Mouse (Mus musculus) adrenal gland, adult 8-10 months (tissue): ENCODE data around the gene Sh3gl2. TPM values are rescaled to one million over a fixed set of nuclear protein-coding genes. Genes with fewer than 3 reads are reported as not detected.

ENCODE experiments used
- DNase-seq: peaks from one replicate; pipeline ENCODE4 v3.0.0; 2022
- total RNA-seq, 4 experiments: library from RNA; stranded (reverse); gene quantifications; 2 replicates each; pipeline ENCODE4 v1.2.4; 2022

The Sh3gl2 gene
- total RNA-seq, 4 experiments from 2014 or later = 28.3 to 41.6 (median 38.0) TPM

DNA sequence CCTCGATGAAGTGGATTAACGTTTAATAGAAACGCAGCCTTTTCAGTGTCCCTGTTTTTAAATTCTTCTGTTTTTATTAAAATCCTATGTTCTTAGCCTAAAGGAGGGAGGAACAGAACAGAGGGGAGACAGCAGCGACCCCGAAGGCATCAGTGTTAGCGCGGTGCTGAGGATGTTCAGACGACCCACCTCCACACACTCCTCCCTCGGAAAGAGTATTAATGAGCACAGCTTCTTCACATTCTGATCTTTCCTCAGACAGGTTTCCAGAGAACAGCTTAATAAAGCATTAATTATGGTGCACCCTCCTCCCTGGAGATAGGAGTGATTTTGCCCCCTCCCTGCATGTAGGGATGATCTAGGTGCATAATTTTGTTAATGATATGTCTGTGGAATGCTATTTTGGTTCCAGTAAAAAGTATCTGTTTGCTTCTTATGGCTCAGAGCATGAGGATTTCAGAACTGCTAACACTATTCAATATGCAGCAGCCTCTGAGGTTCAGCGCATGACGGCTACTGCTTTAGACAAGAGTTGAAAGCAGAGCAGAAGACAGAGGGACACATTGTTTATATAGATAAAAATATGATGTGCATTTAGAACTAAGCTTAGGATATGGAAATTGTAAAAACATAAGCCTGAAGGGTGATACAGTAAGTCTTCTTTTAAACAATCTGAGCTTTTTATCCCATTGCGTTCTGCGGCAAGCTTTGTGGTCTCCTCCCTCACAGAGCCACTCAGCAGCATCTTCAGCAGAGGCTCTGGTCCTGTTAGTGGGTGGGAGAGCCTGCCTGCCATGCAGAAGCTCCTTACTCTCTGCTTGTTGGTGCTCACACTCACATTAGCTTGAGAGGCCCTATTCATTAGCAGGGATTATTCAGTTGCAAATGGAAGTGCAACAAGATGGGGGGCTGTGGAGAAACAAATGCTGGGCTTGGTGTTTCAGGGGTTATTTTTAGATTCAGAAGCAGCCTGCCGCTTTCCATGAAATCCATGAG, 27.8 kb downstream of the Sh3gl2 start:
- DNase-seq = no peak

DNA sequence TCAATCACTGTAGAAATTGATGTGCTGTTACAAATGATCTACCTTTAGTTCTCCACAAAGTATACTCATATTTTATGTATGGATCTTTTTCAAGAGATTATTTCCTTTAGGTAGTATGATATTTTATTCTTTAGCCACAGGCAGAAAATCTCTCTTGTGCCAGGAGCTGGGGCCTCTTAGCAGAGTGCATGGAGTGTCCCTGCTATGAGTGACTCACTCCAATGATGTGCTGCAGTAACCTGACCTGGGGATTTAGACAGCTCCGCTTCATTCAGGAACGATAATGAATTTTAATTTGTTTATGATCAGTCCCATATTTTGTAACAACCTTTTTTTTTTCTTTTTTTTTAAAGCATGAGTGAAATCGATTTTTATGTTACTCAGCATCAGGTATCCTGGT, 36.7 kb downstream of the Sh3gl2 start:
- no peak for DNase-seq

DNA sequence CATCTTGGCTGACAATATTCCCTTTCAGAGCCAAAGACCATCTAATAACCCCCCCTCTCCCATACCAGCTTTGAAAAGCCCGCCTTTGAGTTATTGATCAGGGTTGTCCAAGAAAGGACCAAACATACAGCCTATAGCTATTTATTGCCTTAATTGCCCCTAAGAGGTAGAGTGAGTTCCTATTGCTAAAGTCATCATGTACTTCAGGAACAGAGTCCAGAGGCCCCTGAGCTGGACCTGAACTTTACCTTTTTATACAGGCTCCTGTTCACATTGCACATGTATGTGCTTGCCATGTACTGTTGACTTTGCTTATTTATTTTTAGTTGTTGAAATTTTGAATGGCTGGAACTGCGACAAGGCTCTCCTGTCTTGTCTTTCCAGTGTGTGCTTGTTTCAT, 37.6 kb downstream of the Sh3gl2 start:
- DNase-seq = no peak

DNA sequence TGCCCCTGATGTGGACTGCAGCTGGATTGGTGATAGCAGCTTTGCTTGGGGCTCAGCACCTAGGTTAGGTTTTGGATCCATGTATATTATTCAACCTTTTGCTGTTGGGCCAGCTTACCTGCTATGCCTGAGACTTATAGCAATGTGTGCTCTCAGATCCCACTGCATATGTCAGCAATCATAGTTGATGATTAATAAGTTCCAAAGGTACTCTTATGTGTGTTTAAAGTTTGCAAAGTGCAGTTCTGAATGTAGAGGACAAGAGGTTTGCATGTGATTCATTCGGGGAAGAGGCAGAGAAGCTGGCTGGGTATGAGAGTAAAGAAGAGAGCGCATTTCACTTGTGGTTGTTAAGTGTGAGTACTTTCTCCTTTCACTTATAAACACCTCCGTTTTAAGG, 43.7 kb downstream of the Sh3gl2 start:
- DNase-seq = no peak

DNA sequence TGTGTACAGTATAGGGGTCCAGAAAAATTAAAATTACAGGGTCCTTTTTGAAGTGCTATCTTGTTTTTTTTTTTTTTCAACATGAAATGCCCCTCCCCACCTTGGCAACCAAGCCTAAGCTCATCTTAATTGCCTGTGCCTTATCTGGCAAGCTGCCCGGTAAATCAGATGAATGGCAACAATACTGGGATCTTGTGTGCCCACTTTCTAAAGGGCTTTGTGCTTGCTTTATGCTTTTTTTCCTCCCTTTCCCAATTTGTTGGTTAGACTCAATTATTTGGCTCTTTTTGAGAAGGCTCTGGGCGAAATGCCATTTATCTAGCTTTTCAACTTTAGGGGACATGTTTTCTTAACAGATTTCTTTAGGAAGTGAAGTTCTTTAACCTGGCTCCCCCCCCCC, 45.3 kb downstream of the Sh3gl2 start:
- DNase-seq = no peak

DNA sequence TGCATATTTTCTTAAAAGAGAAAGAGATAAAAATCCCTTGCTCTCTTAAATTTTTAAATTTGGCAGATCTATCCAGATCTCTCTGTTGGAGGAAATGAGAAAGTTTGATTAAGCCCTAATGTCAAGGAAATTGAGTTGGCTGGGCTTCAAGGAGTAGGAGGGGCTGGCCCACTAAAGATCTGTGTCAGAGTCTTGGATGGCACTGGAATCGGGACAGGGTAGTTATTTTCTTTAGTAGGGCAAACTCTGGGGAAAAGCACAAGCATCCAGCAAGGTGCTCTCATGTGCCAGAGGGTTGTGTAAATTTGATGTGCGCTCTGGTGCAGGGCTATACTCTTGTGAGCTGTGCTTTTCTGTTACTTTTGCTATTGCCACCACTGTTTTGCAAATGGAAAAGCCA, 45.9 kb downstream of the Sh3gl2 start:
- peak; percentile 62 for DNase-seq

DNA sequence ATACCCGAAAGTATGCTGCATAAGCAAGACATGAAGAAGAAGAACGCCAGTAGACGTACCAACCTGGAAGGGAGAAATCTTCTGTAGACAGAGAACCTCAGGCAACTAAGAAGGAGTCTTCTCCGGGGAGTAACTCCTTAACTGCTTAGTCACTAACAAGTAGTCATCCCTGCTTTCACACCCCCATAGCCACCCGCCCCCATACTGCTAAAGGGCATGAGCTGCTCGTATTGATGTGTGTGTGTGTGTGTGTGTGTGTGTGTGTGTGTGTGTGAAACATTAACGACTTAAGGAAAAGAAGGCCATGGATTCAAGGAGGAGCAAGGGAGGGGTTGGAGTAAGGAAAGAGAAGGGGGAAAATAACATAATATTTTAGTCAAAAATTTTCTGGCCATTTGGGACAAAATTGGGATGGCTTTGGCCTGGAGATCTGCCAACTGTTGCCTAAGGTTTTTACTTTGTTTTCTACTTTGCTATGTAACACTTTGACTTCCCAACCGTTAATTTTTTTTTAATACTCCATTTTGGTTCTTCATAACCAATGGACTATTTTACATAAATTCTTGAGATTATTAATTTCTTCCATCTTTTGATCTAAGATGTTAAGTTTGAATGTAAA, 51.0 kb downstream of the Sh3gl2 start:
- no peak for DNase-seq

DNA sequence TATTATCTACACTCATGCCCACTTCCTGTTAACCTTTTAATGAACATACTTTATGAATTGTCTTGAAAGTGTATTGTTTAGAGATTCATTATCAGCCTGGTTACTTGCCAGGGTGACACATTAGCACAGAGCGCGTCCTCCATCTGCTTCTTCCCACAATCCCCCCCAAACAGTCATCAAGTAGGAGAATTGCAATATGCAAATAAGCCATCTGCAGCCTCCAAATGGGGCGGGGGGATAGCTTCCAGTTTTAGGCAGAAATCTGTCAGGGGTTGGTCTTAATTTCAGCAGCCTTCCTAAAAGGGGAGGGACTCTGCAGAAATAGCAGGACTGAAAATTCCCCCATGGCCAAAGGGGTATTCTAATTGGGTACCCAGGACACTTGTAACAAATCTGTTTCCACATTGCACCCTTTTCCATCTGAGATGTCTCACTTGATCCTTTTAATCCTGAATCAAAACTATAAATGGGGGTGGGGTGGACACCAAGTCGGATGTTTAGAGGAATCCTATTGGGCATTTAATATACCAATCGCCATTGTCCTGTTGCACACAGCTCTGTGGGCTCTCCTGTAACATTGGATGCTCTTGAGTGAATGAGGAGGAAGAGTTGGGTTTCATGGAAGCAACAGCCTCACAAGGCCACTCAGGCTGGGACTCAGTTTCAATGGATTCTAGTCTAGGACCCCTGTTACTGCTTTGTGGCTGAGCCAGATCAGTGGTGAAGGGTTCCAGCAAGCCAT, 51.7 kb downstream of the Sh3gl2 start:
- no peak for DNase-seq

DNA sequence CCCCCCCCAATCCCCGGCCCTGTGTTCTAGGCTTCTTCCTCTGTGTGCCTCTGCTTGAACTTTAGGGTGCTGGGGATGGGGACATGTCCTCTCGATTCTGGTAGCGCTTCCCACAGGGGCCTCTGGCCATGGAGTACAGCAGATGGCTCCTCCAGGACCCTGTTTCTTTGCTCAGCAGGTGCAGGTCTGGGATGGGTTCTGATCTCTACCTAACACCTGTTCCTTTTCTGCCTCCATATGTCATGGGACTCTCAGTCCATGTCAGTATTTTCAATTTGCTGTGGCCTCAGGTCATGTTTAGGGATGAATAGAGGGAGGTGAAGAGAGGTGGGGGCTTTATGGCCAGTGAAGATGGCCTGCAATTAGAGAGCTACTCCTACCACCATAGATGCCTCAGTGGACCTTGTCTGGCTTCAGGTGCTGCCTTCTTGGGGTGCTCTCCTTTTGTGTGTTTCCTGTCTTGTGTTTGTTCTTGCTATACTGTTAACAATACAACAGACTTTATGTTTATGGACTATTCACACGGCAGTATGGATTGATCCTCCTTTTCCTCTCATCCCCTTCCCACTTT, 52.9 kb downstream of the Sh3gl2 start:
- DNase-seq = no peak

DNA sequence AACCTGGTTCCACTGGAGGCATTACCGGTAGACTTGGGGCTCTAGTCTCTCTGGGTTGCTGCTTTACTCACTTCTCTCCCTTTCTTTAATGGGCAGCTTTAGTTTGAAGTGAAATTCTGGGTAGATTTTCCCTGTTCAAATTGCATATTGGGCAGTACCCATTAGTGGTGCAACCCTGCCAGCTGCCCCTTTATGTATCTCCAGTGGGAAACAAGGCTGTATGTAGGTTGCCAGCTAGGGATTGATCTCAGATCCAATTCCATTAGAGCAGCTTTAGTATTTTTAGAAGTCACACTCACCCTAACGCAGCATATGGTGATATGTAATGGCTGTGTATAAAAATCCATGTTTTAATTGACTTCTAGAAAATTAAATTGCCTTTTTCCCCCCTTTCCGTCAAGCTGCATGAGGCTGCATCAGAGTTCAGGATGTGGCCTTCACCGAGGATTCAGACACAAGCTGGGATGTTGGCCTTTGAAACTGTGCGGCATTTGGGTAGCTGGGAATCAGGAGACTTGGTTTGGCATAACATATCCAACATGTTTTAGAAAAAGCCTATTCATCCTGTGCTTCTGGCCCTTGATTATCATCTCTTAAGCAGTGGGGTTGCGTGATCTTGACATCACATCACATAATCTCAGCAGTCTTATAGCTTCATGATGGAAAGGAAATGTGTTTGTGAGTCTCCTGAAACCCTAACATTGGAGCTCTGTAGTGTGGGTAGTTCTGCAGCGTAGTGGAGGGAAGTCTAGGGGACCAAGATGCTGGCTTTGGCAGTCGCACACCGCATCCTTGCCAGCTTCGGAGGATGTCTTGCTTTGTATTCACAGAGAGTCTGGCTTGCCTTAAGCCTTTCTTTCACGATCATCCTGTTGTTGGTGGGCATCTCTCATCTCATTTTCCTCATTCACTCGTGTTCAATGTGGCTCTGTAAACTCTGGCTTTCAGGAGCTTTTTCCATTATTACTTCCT, 56.0 kb downstream of the Sh3gl2 start:
- no peak for DNase-seq

DNA sequence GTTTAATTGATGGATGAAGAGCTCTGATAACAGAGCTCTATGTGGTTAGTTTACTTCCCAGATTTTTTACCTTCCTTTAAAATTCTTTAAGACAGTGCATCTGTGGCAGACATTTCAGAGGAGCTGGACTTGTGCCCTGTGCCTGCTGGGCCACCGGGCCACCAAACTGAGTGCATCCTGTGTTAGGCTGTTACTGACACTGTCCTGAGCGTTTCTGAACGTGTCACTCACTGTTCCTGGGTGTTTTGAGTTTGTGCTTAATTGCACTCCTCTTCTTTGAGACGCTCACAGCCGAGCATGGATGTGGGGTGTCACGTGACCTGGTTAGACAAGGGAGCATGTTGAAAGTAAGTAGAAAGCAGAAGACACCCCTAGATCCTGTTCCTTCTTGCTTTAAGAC, 57.2 kb downstream of the Sh3gl2 start:
- no peak for DNase-seq

DNA sequence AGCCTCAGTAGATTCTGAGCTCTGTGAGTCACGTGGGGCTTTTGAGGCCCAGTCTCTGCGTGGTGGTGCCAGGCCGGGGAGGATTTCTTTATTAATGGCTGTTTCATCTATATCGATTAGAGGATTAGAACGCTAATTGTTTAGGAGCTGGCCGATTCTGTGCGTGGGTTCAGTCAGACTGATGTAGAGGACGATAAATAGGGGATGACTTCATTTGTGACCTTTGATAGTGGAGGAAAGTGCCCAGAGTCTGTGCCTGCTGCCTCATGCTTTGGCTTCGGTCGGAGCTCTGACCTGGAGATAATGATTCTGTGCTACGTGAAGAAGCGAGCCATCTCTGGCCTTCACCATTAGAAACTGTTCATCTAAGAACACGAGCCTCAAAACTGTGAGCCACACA, 57.7 kb downstream of the Sh3gl2 start:
- peak; percentile 59 for DNase-seq

DNA sequence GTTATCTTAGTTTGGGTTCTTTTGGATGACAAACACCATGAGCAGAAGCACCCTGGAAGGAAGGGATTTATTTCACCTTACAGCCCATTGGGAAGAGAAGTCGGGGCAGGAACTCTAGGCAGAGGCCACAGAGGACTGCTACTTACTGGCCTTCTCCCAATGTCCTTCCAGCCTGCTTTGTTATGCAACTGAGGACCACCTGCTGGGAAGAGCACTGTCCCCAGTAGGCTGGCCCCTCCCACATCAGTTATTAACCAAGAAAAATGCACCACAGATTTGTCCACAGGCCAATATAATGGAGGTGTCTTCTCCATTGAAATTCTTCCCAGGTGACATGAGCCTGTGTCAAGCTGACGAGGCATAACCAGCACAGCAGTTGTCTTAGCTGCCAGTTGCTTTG, 62.5 kb downstream of the Sh3gl2 start:
- DNase-seq = no peak

DNA sequence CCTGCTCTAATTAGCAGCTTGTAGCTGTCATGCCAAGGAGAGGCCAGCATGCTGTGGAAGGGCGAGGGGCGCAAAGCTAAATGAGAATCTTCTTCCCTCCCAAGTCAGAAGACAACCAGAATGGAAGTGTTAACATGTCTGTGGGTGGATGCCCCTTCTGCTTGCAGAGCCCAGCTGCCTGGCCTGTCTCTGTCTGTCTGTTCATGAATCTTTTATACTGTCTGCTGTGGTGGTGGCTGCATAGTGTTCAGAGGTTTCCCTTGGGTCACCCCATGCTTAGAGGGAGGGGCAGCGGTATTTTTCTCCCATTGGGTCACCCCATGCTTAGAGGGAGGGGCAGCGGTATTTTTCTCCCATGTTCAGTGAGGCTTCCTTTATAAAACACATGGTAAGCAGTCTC, 68.0 kb downstream of the Sh3gl2 start:
- no peak for DNase-seq

DNA sequence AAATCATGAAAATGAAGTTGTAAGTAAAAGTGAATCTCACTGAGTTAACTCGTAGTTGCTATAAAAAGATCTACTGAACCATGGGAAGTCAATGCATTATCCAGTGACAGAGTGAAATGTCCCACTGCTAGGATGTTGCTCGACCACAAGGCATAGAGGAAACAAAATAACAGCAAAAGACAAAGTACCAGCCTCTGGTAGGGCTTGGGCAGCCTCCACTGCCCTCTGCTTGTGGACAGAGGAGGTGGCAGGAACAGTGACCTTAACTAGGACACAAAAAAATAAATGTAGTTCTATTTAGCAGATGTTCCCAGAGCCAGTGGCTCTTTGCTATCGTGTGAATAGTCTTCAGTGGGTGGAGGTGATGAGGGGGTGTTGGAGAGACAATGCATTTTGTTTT, 68.5 kb downstream of the Sh3gl2 start:
- no peak for DNase-seq

DNA sequence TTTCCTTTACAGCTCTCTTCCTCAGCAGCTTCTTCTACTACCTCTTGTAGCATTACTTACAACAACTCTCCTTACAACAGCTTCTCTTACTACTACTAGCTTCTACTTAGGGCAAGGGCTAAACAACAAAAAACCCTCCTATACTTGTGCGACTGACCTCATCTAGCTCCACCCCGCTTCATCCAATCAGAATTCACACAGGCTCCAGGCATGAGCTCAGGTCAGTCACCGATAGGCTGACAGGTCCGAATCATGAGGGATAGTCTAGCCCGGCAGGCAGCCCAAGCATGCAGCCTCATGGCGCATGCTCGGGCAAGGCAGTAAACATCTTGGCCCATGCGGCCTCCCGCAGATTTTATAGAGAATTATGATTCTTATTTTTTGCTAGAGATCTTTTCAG, 78.2 kb downstream of the Sh3gl2 start:
- DNase-seq = no peak

DNA sequence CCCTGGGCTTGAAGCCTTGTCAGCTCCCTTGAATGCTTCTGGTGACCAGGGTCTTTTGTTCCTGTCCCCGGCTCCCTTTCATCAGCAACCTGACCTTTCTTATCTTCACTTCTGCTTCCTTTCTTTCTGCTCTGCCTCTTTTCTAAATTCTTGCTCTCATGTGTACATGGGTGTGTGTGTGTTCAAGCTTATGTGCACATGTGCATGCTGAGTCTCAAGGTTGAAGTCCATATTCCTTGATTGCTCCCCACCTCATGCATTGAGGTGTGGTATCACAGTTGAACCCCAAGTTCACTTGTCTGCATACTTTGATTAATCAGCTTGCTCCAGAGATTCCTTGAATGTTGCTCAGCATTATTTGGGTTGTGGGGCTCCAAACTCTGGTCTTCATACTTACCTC, 85.1 kb downstream of the Sh3gl2 start:
- DNase-seq = no peak

DNA sequence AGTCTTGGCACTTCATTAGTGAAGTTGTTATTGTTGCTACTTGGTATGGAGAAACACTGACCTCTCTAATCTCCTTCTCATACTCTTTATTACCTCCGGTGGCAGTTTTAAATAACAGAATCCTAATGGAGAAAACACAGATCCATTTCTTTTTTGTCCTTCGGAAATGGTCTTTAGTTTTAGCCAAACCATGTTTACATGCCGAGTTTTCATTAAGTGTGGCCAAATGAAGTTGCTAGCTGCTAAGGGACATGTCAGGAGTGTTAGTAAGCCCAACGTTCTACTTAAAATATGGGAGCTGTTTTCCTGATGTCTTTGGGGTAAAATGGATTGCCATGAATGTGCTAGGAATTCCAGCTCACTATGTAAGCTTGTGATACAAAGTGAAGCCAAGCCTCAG, 86.4 kb downstream of the Sh3gl2 start:
- no peak for DNase-seq

DNA sequence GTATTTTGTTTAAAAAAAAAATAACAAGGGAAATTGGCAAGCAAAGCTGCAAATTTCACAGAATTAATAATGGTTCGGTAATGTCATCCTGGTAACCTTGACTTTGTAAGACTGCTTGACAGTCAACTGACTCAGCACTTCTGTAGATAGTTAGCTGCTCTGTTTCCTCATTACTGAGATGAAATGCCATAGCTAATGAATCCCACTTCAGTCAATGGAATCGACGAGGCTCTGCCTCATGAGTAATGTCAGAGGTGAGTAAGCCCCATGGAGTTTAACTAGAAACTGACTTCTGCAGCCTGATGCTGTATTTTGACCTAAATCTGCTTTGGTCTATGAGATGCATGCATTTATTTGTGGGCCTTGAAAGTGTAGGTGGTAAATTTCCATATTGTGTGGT, 88.4 kb downstream of the Sh3gl2 start:
- no peak for DNase-seq

DNA sequence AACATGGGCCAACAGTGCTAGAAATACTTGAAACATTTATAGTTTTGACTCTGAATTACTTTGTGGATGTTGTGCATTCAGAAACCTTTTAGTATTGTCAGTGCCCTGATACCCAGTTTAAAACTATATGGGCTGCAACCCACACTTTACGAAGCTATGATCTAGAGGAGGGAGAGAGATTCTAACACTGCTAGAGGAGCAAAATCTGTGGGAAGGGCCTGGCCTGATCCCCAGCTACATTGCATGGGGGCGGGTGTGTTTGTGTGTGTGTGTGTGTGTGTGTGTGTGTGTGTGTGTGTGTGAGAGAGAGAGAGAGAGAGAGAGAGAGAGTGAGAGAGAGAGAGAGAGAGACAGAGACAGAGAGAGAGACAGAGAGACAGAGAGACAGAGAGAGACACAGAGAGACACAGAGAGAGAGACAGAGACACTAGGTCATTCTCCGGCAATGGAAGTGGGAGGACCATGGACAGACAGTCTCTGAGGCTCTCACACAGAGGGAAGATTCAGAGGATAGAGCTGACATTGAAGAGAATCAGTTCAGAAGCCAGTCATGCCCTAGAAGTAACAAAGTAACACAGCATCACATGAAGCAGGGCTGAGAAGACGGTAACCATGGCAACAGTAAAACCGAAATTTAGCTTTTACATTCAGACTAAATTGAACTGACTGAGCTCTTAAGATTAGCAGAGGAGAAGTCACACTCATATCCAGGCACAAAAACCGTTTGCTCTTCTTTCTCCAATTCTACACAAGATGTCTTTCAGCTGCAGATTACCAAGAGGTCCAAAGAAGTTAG, 95.9 kb downstream of the Sh3gl2 start:
- no peak for DNase-seq
